9 mouse cellular contexts compared by ENCODE assay signal in the genomic region with DNA sequence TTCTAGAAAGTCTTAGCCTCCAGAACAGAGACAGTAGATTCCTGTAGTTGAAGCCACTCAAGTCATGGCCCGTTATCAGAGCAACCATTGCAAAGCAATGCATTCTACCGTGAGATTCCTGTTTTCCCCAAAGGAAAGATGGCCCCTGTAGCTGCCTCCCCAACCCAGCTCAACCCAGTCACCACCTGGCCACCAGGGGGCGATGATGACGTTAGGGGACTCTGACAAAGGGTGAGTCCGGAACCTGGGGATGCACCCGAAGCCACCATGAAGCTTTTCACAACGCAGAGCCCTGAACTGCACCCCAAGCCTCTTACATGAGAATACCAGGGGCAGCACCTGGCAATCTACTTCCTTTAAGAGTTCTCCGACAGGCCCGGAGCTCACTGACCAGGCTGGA.
DNase-seq lines count a peak whose midpoint lies in the region; ATAC-seq and TF ChIP-seq lines count a peak whose summit lies in the region.
"Had no signal": no experiment of that assay in that cellular context is flagged by ENCODE, and none has a peak within 500 bp of the region (broad histone marks: within the 10 kb centered on the region; RNA-seq: fewer than 3 reads in every experiment).

No protein-coding gene starts in this region.

- no peak overlapping the region for H3K27ac ChIP-seq in hindbrain, embryonic 10.5 days
- H3K27ac ChIP-seq in hindbrain, embryonic 12.5 days: no peak overlapping the region
- H3K27ac ChIP-seq in CH12.LX (ENCODE audit: insufficient read depth, low read depth): no peak overlapping the region
- no peak overlapping the region for H3K27ac ChIP-seq in limb, embryonic 10.5 days
- no peak overlapping the region for H3K27ac ChIP-seq in spleen, adult 2 months (ENCODE audit: insufficient read depth, low read length)
- no peak overlapping the region for H3K27ac ChIP-seq in midbrain, embryonic 10.5 days (replicated peaks)
- H3K27ac ChIP-seq: limb, embryonic 13.5 days had no signal

- ATAC-seq in hindbrain, embryonic 12.5 days (ENCODE audit: low FRiP score): no peak

- H3K4me3 ChIP-seq in hindbrain, embryonic 10.5 days: no peak overlapping the region
- H3K4me3 ChIP-seq in hindbrain, embryonic 12.5 days: no peak overlapping the region
- H3K4me3 ChIP-seq in CH12.LX (replicated peaks in 1 of 3; ENCODE audit: low read depth in 2 of 3, low read length in 2 of 3, poor library complexity in 1 of 3): no peak overlapping the region
- H3K4me3 ChIP-seq in limb, embryonic 10.5 days: no peak overlapping the region
- no peak overlapping the region for H3K4me3 ChIP-seq in spleen, adult 2 months (ENCODE audit: extremely low read depth, insufficient read depth, insufficient read length)
- H3K4me3 ChIP-seq in midbrain, embryonic 10.5 days: no peak overlapping the region
- H3K4me3 ChIP-seq: limb, embryonic 13.5 days had no signal

- WGBS in hindbrain, embryonic 10.5 days: 64% methylated on average over 9 of the region's 9 CpGs
- WGBS in hindbrain, embryonic 12.5 days: 60% methylated on average over 9 of the region's 9 CpGs
- WGBS in limb, embryonic 10.5 days: 59% methylated on average over 9 of the region's 9 CpGs
- WGBS in spleen, adult 2 months: 51% methylated on average over 9 of the region's 9 CpGs
- 60% methylated on average over 9 of the region's 9 CpGs for WGBS in midbrain, embryonic 10.5 days

- no peak for TF ChIP-seq EP300 in CH12.LX (IDR thresholded peaks at IDR 0.05; ENCODE audit: low read length)

- H3K4me2 ChIP-seq in hindbrain, embryonic 12.5 days (replicated peaks): no peak overlapping the region
- H3K4me2 ChIP-seq in CH12.LX (ENCODE audit: insufficient read depth, low read depth, poor library complexity, severe bottlenecking): no peak overlapping the region
- H3K4me2 ChIP-seq: limb, embryonic 13.5 days had no signal

- peak; percentile 34 for DNase-seq in hindbrain, embryonic 10.5 days (ENCODE audit: low spot score)
- peak; percentile 72 for DNase-seq in CH12.LX (ENCODE audit: extremely low read depth)
- DNase-seq in adrenal gland, postnatal 14 days: peak; percentile 79
- DNase-seq in limb, embryonic 10.5 days (ENCODE audit: low spot score): peak; percentile 46
- peak; percentile 23 to 56 for DNase-seq in spleen, adult 2 months (ENCODE audit: low read depth in 1 of 2, low spot score in 2 of 2)
- DNase-seq in midbrain, embryonic 10.5 days (ENCODE audit: low spot score): no peak
- no peak for DNase-seq in left cerebral cortex, adult 11 months (ENCODE audit: low spot score)

- H3K9ac ChIP-seq in hindbrain, embryonic 12.5 days: no peak overlapping the region
- no peak overlapping the region for H3K9ac ChIP-seq in CH12.LX (ENCODE audit: insufficient read depth, low read depth)
- H3K9ac ChIP-seq: limb, embryonic 13.5 days had no signal

- no peaks in the 10 kb centered on the region for H3K79me2 ChIP-seq in CH12.LX (replicated peaks; ENCODE audit: control insufficient read depth, extremely low read depth, insufficient read depth, poor library complexity, severe bottlenecking)

- no peaks in the 10 kb centered on the region for H3K27me3 ChIP-seq in hindbrain, embryonic 10.5 days (ENCODE audit: insufficient read depth, poor library complexity, severe bottlenecking)
- no peaks in the 10 kb centered on the region for H3K27me3 ChIP-seq in hindbrain, embryonic 12.5 days
- H3K27me3 ChIP-seq in CH12.LX (replicated peaks): no peaks in the 10 kb centered on the region
- H3K27me3 ChIP-seq in limb, embryonic 10.5 days (ENCODE audit: low read depth, poor library complexity, severe bottlenecking): no peaks in the 10 kb centered on the region
- no peaks in the 10 kb centered on the region for H3K27me3 ChIP-seq in spleen, adult 2 months (ENCODE audit: control insufficient read depth, insufficient read depth, low read length)
- H3K27me3 ChIP-seq in midbrain, embryonic 10.5 days (ENCODE audit: low read depth, poor library complexity, severe bottlenecking): no peaks in the 10 kb centered on the region
- H3K27me3 ChIP-seq: limb, embryonic 13.5 days had no signal

- in situ Hi-C loops in CH12.LX (cut with MboI; ENCODE audit: low pct_ligation_motif_present, low pct_unique_long_range_greater_than_20kb, low sequenced_read_pairs): loop anchor here (10.0 kb wide), 2 partner anchors 106 to 324 kb away; no protein-coding TSS in a partner anchor

- dilution Hi-C loops in CH12.LX (cut with MboI; ENCODE audit: extremely low pct_ligation_motif_present, extremely low pct_unique_long_range_greater_than_20kb, low sequenced_read_pairs): no loop called here

- H3K4me1 ChIP-seq in hindbrain, embryonic 10.5 days (replicated peaks): peaks cover 14% of the 10 kb centered on the region
- H3K4me1 ChIP-seq in hindbrain, embryonic 12.5 days: peaks cover 15% of the 10 kb centered on the region
- H3K4me1 ChIP-seq in CH12.LX (ENCODE audit: control insufficient read depth in 1 of 2, insufficient read depth in 2 of 2): peaks cover 0 to 11% of the 10 kb centered on the region in 2 experiments; a peak in 2 of 4 replicates
- peaks cover 23% of the 10 kb centered on the region for H3K4me1 ChIP-seq in limb, embryonic 10.5 days
- H3K4me1 ChIP-seq in spleen, adult 2 months (ENCODE audit: control insufficient read depth, insufficient read depth, insufficient read length): no peaks in the 10 kb centered on the region
- peaks cover 9% of the 10 kb centered on the region; the same call in 1 of the 2 replicates for H3K4me1 ChIP-seq in midbrain, embryonic 10.5 days

- TF ChIP-seq RAD21 in CH12.LX (IDR thresholded peaks at IDR 0.05; ENCODE audit: low read depth, low read length): peak; percentile 55

- no peak for TF ChIP-seq POLR2A in CH12.LX (IDR thresholded peaks at IDR 0.05; ENCODE audit: low read depth, low read length)
- TF ChIP-seq POLR2A in spleen, adult 2 months (IDR thresholded peaks at IDR 0.05; ENCODE audit: low read depth, low read length): no peak

- H3K36me3 ChIP-seq in hindbrain, embryonic 10.5 days: no peaks in the 10 kb centered on the region
- H3K36me3 ChIP-seq in hindbrain, embryonic 12.5 days: no peaks in the 10 kb centered on the region
- H3K36me3 ChIP-seq in CH12.LX (replicated peaks in 1 of 2; ENCODE audit: control insufficient read depth in 1 of 2, insufficient read depth in 1 of 2, low read length in 1 of 2): peaks cover 0 to 53% of the 10 kb centered on the region in 2 experiments
- H3K36me3 ChIP-seq in limb, embryonic 10.5 days: no peaks in the 10 kb centered on the region
- no peaks in the 10 kb centered on the region for H3K36me3 ChIP-seq in spleen, adult 2 months (ENCODE audit: control insufficient read depth, insufficient read depth, low read length)
- no peaks in the 10 kb centered on the region for H3K36me3 ChIP-seq in midbrain, embryonic 10.5 days
- H3K36me3 ChIP-seq: limb, embryonic 13.5 days had no signal

- peak; percentile 51 to 83 for TF ChIP-seq CTCF in CH12.LX (conservative IDR thresholded peaks at IDR 0.05 in 1 of 2, IDR thresholded peaks at IDR 0.05 in 1 of 2; ENCODE audit: low read depth in 2 of 2, low read length in 2 of 2)
- peak; percentile 71; the same call in 1 of the 2 replicates for TF ChIP-seq CTCF in spleen, adult 2 months (IDR thresholded peaks at IDR 0.05; ENCODE audit: extremely low read depth, insufficient read depth, insufficient read length, insufficient replicate concordance)

- no peaks in the 10 kb centered on the region for H3K9me3 ChIP-seq in hindbrain, embryonic 10.5 days
- no peaks in the 10 kb centered on the region for H3K9me3 ChIP-seq in hindbrain, embryonic 12.5 days (replicated peaks)
- H3K9me3 ChIP-seq in CH12.LX (replicated peaks; ENCODE audit: low read length): no peaks in the 10 kb centered on the region
- no peaks in the 10 kb centered on the region for H3K9me3 ChIP-seq in limb, embryonic 10.5 days (replicated peaks)
- H3K9me3 ChIP-seq in midbrain, embryonic 10.5 days (replicated peaks): no peaks in the 10 kb centered on the region
- H3K9me3 ChIP-seq: limb, embryonic 13.5 days had no signal

TF ChIP-seq in CH12.LX, 34 proteins besides CTCF, POLR2A, EP300 and RAD21:
- peak; percentile 84 for TF ChIP-seq SMC3 (IDR thresholded peaks at IDR 0.05; ENCODE audit: low read depth, low read length)
- TF ChIP-seq MEF2A (IDR thresholded peaks at IDR 0.05; ENCODE audit: borderline replicate concordance, low read depth, low read length): no peak
- TF ChIP-seq JUND (conservative IDR thresholded peaks at IDR 0.05; ENCODE audit: low read depth, low read length): no peak
- no peak for TF ChIP-seq HCFC1 (IDR thresholded peaks at IDR 0.05; ENCODE audit: low read depth, low read length)
- no peak for TF ChIP-seq ZNF384 (IDR thresholded peaks at IDR 0.05; ENCODE audit: low read depth, low read length)

Comparison
In these comparisons a context has a peak if more than half of its experiments do, and no peak if none do; other contexts are left out.
1. DNase-seq: peak in hindbrain, embryonic 10.5 days (single experiment), CH12.LX (single experiment), adrenal gland, postnatal 14 days (single experiment), limb, embryonic 10.5 days (single experiment) and spleen, adult 2 months (2 of 2); none in midbrain, embryonic 10.5 days (single experiment) and left cerebral cortex, adult 11 months (single experiment).